Mouse (Mus musculus): ENCODE measurements around the gene Mettl7a3. TPM values are rescaled to one million over a fixed set of nuclear protein-coding genes. Genes with fewer than 3 reads are reported as not detected.
"Not testable (repeated sequence)": the region's sequence is repeated elsewhere in the genome, so short reads cannot be mapped to it uniquely, and the experiment has no call there.

Gene Mettl7a3
- total RNA-seq, 2 experiments from 2014 or later, result 0.66 TPM; not detected in 1

- intact Hi-C loops (cut with DNase I), result no loop called here
- DNase-seq (ENCODE audit: extremely low spot score in 1 of 2, low spot score in 2 of 2), result no peak
- Histone ChIP-seq H3K27ac (no peak overlapping the region), H3K4me3 (no peak overlapping the region)
- no peak for TF ChIP-seq CTCF (IDR thresholded peaks at IDR 0.05)
Observed at GRCm38 (mm10) chr15:100312346-100312745, 22.4 kb upstream of the Mettl7a3 start.

- no peak overlapping the region for H3K4me3 ChIP-seq
- H3K27ac ChIP-seq, result no peak overlapping the region
- DNase-seq (ENCODE audit: extremely low spot score in 1 of 2, low spot score in 2 of 2), result no peak
- intact Hi-C loops (cut with DNase I), result no loop called here
- no peak for TF ChIP-seq CTCF (IDR thresholded peaks at IDR 0.05)
Observed at GRCm38 (mm10) chr15:100314448-100315145, 20.1 kb upstream of the Mettl7a3 start.

GRCm38 (mm10) chr15:100318014-100318671, 16.6 kb upstream of the Mettl7a3 start:
- intact Hi-C loops (cut with DNase I); DNase-seq (ENCODE audit: extremely low spot score in 1 of 2, low spot score in 2 of 2); H3K27ac ChIP-seq: not testable (repeated sequence)

GRCm38 (mm10) chr15:100319884-100320283, 14.8 kb upstream of the Mettl7a3 start:
- no peak overlapping the region for H3K4me3 ChIP-seq
- no peak overlapping the region for H3K27ac ChIP-seq
- DNase-seq (ENCODE audit: extremely low spot score in 1 of 2, low spot score in 2 of 2), result no peak
- intact Hi-C loops (cut with DNase I), result loop anchor here (5.0 kb wide), 1 partner anchor 283 kb away; the partner anchor contains the start of gene Dip2b
- TF ChIP-seq CTCF (IDR thresholded peaks at IDR 0.05), result no peak

More at GRCm38 (mm10) chr15:100318014-100318671, 16.6 kb upstream of the Mettl7a3 start:
- not testable (repeated sequence) for H3K4me3 ChIP-seq

- TF ChIP-seq CTCF (IDR thresholded peaks at IDR 0.05), result no peak
- Histone ChIP-seq H3K27ac (no peak overlapping the region), H3K4me3 (no peak overlapping the region)
- intact Hi-C loops (cut with DNase I), result loop anchor here (5.0 kb wide), 1 partner anchor 283 kb away; the partner anchor contains the start of gene Dip2b
- DNase-seq (ENCODE audit: extremely low spot score in 1 of 2, low spot score in 2 of 2), result no peak
Observed at GRCm38 (mm10) chr15:100320295-100320905, 14.3 kb upstream of the Mettl7a3 start.

- Histone ChIP-seq H3K27ac (no peak overlapping the region), H3K4me3 (no peak overlapping the region)
- TF ChIP-seq CTCF (IDR thresholded peaks at IDR 0.05), result peak; percentile 18
- intact Hi-C loops (cut with DNase I), result loop anchor here (5.0 kb wide), 1 partner anchor 284 kb away; the partner anchor contains the start of gene Dip2b
- DNase-seq (ENCODE audit: extremely low spot score in 1 of 2, low spot score in 2 of 2), result no peak
Observed at GRCm38 (mm10) chr15:100321134-100321533, 13.6 kb upstream of the Mettl7a3 start.

GRCm38 (mm10) chr15:100324021-100324591, 10.6 kb upstream of the Mettl7a3 start:
- H3K4me3 ChIP-seq, result no peak overlapping the region
- peak overlapping the region; percentile 65 for H3K27ac ChIP-seq
- no peak for DNase-seq (ENCODE audit: extremely low spot score in 1 of 2, low spot score in 2 of 2)
- TF ChIP-seq CTCF (IDR thresholded peaks at IDR 0.05), result no peak
- intact Hi-C loops (cut with DNase I), result loop anchor here (5.0 kb wide), 1 partner anchor 287 kb away; the partner anchor contains the start of gene Dip2b

GRCm38 (mm10) chr15:100325235-100325634, 9.5 kb upstream of the Mettl7a3 start:
- intact Hi-C loops (cut with DNase I), result no loop called here

GRCm38 (mm10) chr15:100328089-100328488, 6.6 kb upstream of the Mettl7a3 start:
- intact Hi-C loops (cut with DNase I); H3K4me3 ChIP-seq; DNase-seq (ENCODE audit: extremely low spot score in 1 of 2, low spot score in 2 of 2); H3K27ac ChIP-seq: not testable (repeated sequence)

More at GRCm38 (mm10) chr15:100325235-100325634, 9.5 kb upstream of the Mettl7a3 start:
- no peak for DNase-seq (ENCODE audit: extremely low spot score in 1 of 2, low spot score in 2 of 2)
- no peak overlapping the region for H3K27ac ChIP-seq
- TF ChIP-seq CTCF (IDR thresholded peaks at IDR 0.05), result no peak
- H3K4me3 ChIP-seq, result no peak overlapping the region

- H3K27ac ChIP-seq; H3K4me3 ChIP-seq; DNase-seq (ENCODE audit: extremely low spot score in 1 of 2, low spot score in 2 of 2); intact Hi-C loops (cut with DNase I): not testable (repeated sequence)
Observed at GRCm38 (mm10) chr15:100329336-100329735, 5.4 kb upstream of the Mettl7a3 start.

- no peak for DNase-seq (ENCODE audit: extremely low spot score in 1 of 2, low spot score in 2 of 2)
- Histone ChIP-seq H3K4me3 (no peak overlapping the region), H3K27ac (no peak overlapping the region)
- TF ChIP-seq CTCF (IDR thresholded peaks at IDR 0.05), result no peak
- intact Hi-C loops (cut with DNase I), result no loop called here
Observed at GRCm38 (mm10) chr15:100330739-100331138, 4.0 kb upstream of the Mettl7a3 start.
